Mouse (Mus musculus) thymus, postnatal 0 days (tissue): Measurements from ENCODE around the gene Col4a4. TPM values are rescaled to one million over a fixed set of nuclear protein-coding genes. Genes with fewer than 3 reads are reported as not detected.

Experiments
- DNase-seq: peaks from one replicate; pipeline ENCODE4 v3.0.0-alpha.2; 2015; ENCODE audit warnings: low spot score
- polyA plus RNA-seq: library from polyadenylated mRNA; unstranded; fragments of >200 nt; fragmentation: Nextera tagmentation; extraction: Ambion mirVana; gene quantifications from 2 replicates; pipeline ENCODE4 v1.2.1, GENCODE M21; 2015

Col4a4 gene
- polyA plus RNA-seq, 1 experiment from 2014 or later, result 0.03 TPM

DNA sequence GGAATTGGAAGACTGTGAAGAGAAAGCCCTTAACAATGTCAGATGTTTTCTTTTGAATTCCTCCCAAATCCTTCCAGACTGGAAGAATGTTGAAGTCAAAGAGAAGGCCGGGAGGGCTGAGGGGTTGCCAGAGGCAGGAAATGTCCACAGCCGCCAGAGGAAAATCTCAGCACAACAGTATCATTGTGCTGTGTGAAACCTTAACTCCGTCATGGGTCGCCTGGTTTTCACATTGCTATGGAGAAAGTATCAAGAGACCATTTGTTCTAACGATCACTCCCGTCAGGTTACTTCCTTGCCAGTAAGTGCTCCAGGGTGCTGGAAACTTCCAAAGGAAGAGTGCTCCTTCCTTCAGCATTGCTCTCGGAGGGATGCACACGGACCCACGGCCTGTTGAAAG is 109.9 kb downstream of the Col4a4 start:
- DNase-seq, result no peak

DNA sequence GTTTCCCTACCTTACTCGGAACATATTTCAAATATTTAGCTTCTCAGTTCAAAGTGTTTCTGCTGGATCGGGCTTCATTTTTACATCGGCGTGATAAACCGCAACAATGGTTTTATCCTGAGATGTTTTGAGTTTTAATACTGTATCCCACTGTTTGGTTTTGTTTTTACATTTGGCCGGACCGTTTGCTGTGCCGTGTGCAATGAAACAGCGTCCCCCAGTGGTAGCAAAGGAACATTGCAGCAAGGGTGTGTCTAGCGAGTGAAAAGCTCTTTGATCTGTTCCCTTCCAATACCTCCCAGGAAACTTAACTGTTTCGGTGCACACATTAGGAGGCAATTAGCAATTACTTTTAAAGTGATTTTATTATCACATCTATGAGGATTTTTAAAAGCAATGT is 110.4 kb downstream of the Col4a4 start:
- peak; percentile 2 for DNase-seq

DNA sequence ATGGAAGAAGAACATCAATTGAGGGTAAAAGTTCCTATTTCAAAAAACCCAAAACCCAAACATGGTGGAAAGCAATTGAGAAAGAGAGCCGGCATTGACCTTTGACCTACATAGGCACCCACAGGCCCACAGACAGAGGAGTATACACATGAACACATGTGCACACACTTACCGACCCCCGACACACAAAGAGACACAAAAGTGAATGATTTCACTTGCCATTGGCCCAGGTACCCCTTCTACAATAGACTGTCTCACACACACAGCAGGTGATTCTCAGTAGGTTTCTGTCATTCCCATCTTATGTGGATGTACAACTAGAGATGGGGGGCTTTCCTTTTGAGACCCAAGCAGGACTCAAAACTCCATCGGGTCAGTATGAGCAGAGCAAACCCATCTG is 110.8 kb downstream of the Col4a4 start:
- no peak for DNase-seq

DNA sequence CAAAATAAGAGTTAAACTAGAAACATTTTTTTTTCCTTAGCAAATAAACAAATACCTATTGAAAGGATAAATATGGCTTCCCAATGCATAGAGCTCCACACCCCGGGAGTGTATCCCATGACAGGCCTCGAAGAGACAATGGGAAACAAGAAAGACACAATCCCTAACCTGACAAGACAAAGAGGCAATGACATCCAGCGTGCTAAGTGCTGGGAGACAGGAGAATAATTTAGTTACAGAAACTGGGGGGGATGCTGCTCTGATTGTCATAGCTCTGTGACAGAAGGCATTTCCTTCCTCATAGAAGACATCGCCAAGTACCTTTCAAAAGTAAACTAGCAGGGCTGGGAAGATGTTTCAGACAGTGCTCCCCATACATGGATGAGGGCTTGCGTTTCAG is 111.4 kb downstream of the Col4a4 start:
- DNase-seq, result no peak

DNA sequence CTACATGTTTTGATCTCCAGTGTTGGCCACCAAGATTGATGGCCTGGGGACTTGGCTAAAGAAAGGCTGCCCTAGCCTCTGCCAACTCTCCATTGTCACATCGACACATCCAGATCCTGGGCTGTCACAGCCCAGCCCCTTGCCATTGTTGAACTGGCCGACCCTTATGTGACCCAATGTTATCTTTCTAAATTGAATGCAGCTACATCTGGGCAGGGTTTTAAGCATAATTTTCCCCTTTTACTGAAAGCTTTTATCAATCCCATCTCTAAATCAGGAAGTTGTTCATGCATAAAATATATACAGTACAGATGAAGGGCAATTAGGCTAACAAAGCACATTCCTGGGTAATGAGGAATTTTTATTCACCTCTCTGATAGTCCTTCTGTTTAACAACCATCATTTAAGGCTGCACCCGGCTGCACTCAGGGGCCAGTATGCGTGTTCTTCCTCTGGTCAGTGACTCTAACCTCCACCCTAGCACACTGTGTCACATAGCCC is 112.1 kb downstream of the Col4a4 start:
- no peak for DNase-seq

DNA sequence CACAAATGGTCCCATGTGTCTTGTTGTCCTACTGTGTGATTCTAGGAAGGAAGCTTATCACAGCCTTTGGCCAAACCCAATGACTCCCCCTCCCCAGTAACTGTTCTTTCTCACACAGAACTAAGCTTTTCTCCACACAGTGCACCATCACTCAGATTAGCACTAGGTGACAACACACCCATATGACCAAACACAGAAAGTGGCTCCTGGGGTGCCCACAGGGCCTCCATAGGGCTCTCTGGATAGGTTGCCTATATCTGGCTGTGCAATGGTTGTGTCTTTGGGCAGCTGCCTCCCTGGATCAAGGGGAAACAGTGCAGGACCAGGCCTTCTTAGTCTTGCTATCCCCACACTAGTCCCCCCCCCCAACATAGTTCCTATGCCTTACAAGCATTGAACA is 113.2 kb downstream of the Col4a4 start:
- no peak for DNase-seq

DNA sequence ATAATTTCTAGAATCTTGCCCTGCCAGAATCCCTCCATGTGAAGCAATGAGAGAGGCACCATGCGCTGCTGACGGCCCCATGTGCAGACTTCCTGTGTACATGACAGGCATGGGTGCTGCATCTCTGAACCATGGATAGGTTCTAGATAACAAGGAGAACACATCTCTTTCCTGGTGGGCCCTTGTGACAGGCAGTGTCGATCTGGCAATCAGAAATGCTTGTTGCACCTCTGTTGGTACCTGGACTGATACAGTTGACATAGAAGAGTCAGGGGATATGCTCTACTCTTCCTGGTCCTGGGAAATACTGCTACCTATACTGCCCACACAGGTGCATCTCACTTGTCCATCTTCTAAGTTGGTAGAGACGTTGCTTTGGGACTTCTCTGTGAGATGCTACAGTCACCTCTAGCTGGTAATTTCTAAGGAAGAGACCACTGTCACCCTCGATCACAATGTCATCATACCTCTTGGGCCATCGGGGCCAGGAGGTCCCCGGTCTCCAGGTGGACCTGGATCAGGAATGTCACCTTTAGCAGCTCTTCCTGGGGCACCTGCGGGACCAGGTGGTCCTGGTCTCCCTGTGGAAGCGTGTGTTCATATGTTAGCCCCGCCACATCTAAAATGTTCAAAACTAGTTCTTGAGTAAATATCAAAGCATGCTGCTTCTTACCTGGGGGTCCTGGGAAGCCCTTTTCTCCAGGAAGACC is 116.0 kb downstream of the Col4a4 start:
- DNase-seq, result no peak

DNA sequence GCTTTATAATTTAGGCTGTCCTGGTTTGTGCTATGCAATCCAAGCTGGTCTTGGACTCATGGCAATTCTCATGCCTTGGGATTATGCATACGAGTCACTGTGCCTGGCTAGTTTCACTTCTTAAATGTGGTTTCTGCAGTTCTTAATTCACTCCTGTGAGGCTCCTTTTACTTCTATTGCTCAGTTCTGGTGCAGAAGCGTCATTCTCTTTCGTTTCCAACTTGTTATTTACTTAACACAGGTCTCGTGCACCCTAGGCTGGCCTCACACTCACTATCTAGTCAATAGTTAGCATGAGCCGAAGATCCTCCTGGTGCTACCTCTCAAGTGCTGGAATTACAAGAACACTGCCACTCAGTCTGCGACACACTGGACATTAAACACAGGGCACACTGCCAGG is 117.8 kb downstream of the Col4a4 start:
- DNase-seq, result no peak

DNA sequence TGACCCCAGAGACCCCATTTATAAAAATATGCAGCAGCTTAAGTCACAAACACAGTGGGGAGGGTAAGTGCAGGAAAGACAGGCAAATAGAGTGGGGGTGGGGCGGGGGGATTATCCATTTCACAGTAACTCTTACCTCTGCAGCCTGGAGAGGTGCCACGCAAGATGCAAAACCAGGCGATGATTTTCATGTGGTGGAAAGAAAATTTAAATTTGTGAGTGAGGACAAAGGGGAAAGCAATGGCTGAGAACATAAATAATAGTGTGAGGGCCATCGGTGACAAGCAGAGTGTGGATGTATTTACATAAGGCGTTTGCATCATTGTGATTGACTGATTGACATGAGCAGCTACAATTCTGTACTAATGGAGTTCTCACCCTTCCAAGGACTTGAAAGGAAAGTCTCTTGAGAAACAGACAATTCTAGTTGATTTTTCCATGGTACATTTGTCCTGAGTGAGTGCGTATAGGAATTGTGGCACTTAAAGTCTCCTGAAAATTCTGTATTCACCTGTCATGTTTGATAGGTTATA is 121.3 kb downstream of the Col4a4 start:
- no peak for DNase-seq

DNA sequence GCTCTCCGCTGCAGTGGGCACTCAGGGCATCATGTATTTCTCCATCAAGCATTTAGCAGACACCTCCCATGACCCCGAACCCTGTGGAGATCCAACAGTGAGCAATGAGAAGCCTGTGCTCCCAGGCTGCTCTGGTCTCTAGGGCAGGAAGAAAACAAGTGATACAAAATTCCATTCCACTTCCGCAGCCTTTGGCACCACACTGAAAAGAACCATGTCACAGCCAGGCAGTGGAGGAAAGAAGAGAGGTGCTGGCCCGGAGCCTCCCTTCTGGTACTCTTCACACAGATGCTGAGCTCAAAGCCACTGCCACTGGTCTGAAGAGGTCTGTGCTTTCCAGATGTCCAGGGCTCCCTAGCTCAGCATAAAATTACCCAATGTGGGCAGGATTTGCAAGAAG is 125.6 kb downstream of the Col4a4 start:
- no peak for DNase-seq

DNA sequence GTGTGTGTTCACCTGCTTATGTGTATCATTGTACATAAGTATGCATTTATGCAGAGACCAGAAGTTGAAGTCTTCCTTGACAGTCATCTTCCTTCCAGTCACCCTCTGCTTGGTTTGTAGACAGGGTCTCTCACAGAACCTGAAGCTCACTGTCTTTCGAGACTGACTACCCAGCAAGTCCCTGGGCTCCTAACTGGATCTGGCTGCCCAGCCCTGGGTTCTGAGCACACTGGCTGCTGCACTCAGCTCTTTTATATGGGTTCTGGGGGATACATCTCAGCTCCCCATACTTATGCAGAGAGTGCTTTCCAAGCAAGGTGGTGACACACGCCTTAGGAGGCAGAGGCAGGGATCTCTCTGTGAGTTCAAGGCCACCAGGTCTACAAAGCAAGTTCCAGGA is 126.7 kb downstream of the Col4a4 start:
- DNase-seq, result no peak

DNA sequence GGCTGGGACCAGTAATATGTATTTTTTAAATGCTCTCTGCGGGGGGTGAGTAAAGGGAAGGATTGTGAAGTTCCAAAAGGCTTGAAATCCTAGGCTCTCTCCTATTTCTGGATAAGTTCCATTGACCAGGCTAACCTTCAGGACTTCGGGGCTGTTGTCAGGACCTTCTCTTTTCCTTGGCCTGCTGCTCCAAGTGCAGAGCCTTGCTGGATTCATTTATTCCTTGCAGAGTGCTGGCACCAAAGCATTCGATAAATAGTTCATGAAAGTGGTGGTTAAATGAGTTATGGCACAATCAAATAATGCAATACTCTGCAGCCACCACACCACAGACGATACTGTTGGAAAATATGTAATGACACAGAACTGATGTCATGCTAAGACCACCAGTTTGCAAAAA is 127.3 kb downstream of the Col4a4 start:
- no peak for DNase-seq

DNA sequence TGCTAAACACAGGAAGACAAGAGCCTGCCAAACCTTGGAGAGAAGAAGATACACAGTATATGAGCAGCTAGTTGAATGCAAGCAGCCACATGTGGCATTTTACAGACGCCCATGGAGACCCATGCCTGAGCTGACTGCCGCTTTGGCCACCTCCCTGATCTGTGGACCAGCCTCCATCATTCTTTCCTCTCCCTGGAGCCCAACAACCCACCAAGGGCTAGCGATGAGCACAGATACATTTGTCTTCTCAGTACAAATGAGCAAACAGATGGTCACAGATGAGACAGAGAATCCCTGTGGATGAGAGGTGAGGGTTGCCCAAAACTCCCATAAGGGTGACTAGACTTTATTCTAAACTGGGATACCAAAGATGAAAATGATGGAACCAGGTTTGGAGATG is 132.6 kb downstream of the Col4a4 start:
- DNase-seq, result no peak

DNA sequence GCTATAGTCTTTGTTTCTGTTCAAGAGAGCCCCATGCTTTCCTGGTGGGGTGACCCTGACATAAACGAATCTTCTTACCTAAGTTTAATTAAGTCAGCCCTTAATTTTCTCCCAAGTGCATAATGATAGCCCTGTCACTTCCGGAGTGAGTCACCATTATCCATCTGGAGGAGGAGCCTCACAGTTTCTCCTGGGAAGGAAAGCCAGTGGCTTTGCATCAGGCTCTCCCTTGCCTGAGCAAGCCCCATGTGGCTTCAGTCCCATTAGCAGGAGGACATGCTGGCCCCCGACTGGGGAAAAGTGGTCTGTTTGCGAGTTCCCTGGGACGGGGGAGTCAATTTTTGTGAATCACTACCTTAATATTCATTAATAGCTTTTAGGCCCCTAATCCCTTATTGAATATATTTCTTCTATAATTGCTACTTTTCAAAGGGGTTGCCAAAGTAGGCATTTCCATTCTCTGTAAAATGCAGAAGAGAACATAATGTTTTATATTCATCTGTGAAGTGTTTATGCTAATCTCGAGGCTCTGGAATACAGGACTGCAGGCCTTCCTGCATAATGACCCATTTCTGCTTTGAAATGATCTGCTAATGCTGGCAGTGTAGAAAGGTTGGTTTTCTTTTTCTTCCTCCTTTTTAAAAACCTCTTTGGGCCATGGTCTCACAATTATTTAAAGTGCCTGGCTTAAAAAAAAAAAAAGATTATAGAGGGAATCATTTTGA is 134.6 kb downstream of the Col4a4 start:
- DNase-seq, result no peak

DNA sequence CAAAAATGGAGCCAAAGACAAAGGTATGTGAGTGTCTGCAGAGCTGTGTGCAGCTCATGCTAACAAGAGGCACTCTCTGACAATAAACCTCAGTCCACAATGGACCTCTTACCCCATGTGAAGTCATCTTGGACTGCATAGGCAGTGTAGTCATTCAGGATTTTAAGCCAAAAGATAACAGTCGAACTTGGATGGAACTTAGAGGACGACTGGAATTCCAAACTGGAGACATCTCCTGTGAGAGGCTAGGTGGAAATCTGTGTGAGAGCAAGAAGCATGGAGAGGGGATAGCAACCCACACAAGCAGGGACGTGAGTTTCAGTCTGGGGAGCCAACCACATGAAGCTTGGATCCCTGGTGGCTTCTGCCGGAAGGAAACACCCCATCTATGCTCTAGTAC is 136.8 kb downstream of the Col4a4 start:
- no peak for DNase-seq

DNA sequence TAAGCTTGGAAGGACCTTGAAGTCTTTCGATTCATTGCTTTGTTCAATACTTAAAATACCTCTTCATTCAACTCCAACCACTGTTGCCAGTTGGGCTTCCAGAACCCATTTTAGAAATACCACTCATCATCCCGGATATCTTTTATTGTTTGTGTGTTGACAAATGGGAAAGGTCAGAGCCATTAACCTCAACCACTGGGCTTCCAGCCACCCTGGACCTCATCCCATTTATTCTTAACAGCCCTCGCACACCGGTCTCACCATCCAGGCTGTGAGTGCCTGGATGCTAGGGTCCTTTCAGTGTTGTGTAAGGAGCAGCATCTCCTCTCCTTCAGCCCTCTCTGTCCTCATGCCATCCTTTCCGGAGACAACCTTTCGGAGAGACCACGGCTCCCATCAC is 140.6 kb downstream of the Col4a4 start:
- no peak for DNase-seq

DNA sequence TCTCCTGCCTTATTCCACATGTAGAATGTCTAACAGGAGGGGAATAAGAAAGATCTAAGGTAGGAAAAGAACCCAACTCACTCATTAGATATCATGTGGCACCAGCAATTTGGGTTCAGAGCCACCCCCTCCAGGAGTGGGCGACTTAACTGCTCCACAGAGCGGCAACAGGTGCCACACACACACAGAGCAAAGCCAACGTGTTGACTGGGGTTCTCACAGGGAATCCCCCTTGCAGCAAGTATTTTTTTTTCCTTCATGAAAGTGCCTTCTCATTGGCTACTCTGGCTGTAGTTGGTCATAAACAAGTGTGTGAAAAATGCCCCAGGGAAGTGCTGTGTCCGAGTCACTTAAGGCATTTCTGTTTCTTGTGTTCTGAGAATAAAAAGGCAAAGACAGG is 143.1 kb downstream of the Col4a4 start:
- DNase-seq, result no peak

DNA sequence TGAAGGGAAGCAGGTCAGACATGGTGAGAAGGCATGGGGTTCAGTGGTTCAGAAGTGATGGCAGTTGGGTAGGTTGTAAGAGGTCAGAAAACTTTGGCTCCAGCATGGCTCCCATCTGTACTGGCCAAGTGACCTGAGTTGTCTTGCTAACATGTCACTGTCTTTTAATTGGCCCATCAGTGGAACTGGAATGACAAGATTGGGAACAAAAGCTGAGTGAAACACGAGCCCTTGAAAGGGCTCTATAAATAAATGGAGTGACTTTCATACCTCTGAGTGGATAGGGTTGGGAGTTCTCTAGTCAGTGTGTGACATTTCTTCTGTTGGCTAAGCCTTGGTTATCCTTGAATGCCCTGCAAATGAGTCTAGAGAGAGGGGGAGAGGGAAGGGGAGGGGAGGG is 146.5 kb downstream of the Col4a4 start:
- no peak for DNase-seq

DNA sequence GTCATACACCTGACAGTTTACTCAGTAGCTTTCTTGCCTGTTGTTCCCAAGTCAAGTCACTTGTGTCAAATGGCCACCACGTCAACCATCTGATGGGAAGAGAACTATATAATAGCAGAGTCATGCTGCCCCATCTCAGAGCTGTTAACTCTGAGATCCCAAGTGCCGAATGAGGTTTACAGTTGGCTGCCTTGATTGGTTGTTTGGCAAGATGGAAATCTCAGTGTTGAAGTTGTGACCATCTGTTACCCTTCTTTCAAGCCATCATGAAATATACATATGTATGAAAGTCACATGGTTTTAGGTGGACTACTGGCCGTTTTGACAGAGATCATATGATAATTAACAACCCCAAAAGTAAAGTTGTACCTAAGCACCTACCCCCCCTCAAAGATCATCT is 149.4 kb downstream of the Col4a4 start:
- no peak for DNase-seq

DNA sequence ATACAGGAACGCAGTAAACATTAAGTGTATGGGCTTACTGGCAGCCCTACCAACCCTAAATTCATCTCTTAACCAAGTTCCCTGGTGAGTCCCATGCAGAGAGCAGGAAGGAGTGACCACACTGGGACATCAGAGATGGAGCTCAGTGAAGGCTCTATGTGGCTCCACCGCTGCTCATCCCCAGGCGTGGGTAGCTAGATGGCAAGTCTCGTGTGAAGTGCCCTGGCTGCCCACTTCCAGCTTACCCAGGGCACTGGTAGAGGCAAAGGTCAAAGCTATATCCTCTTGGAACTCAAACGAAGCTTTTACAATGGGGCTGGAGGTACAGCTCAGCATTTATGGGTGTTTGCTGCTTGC is 153.0 kb downstream of the Col4a4 start:
- no peak for DNase-seq

DNA sequence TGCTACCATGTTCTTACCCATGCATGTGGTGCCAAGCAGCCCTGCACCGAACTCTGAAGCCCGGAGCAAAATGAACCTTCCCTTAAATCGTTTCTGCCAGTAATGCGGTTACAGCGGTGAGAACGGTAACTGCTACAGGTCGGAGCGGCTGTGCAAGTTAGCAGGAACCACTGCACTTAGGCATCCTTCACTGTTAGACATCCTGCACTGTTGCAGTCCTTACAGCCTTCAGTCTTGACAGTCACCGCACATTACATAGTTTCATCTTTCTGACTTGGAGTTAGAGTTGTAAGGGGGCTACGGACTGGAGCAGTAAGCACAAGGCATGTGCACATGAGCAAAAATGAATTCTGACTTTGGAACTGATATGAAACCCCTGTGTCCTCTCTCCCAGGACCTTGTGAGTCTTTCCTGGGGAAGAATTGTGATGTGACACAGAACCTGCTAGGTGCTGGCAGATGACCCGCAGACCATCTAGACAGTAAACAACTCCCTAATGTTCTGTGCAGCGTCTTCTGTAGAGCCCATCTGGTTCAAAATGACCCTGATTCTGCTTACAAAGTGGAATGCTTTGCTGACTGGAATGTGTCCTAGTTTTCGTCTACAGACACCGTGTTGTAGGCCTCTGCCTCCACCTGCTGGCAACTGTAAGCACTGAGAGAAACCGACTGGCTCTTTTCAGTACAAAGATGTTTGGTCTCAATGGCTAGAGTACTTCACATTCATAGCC is 153.6 kb downstream of the Col4a4 start:
- DNase-seq, result peak; percentile 28

DNA sequence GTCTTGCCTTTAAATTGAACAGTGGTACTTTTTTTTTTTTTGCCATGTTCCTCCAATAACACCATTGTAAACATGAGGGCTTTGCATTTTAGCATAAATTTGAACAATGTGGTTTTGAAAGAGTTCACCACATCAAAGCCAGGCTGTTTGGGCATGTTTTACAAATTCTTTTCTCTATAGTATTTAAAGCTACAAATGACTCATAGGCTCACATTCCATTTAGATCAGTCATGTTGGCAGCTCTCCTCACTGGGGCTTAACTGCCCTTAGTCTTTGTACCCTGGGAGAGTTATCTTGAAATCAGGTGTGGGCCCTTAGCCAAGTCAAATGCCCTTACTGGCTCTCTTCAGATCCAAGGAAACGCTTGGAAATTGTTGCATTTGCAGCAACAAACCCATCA is 157.6 kb downstream of the Col4a4 start:
- DNase-seq, result peak; percentile 13
